Mouse (Mus musculus): ENCODE measurements at regions not wholly inside any gene's neighbourhood (a gene's known extent, or its start where the extent isn't known, plus 50 kb on each side); places are given as distances from the start of the nearest gene placed in this dataset.

GRCm38 (mm10) chr7:75923951-75924467 lies 75.9 kb downstream of the Klhl25 start:
- no peak for DNase-seq

- DNase-seq: peak in 1 of 2 experiments; percentile 11
Observed at GRCm38 (mm10) chr7:75927537-75927936, 79.4 kb downstream of the Klhl25 start.

- no peak for DNase-seq
Observed at GRCm38 (mm10) chr7:75943844-75944243, 95.7 kb downstream of the Klhl25 start.

GRCm38 (mm10) chr7:75955671-75956070 lies 107.6 kb downstream of the Klhl25 start:
- DNase-seq: no peak

- DNase-seq: no peak
Observed at GRCm38 (mm10) chr7:75957366-75957765, 109.3 kb downstream of the Klhl25 start.

- DNase-seq: no peak
Observed at GRCm38 (mm10) chr7:75959903-75960620, 112.0 kb downstream of the Klhl25 start.

GRCm38 (mm10) chr7:75968177-75968576 lies 120.1 kb downstream of the Klhl25 start:
- DNase-seq: no peak

- no peak for DNase-seq
Observed at GRCm38 (mm10) chr7:75970914-75971313, 122.8 kb downstream of the Klhl25 start.

GRCm38 (mm10) chr7:75971706-75972105 lies 123.6 kb downstream of the Klhl25 start:
- DNase-seq: no peak

GRCm38 (mm10) chr7:75981560-75981959 lies 133.4 kb downstream of the Klhl25 start:
- no peak for DNase-seq

- DNase-seq: peak; percentile 12 to 23
Observed at GRCm38 (mm10) chr7:75983029-75983808, 135.1 kb downstream of the Klhl25 start.

GRCm38 (mm10) chr7:75983809-75984171 lies 135.7 kb downstream of the Klhl25 start:
- no peak for DNase-seq

GRCm38 (mm10) chr7:75998853-75999252 lies 150.7 kb downstream of the Klhl25 start:
- DNase-seq: peak in 1 of 2 experiments; percentile 9

GRCm38 (mm10) chr7:75999324-75999907 lies 151.3 kb downstream of the Klhl25 start:
- DNase-seq: no peak

- DNase-seq: no peak
Observed at GRCm38 (mm10) chr7:76001012-76001411, 152.9 kb downstream of the Klhl25 start.

- no peak for DNase-seq
Observed at GRCm38 (mm10) chr7:76008226-76008625, 160.1 kb downstream of the Klhl25 start.

- no peak for DNase-seq
Observed at GRCm38 (mm10) chr7:76047743-76048142, 181.9 kb upstream of the Agbl1 start.

- no peak for DNase-seq
Observed at GRCm38 (mm10) chr7:76049342-76049741, 180.3 kb upstream of the Agbl1 start.

- no peak for DNase-seq
Observed at GRCm38 (mm10) chr7:76053843-76054242, 175.8 kb upstream of the Agbl1 start.

- no peak for DNase-seq
Observed at GRCm38 (mm10) chr7:76099149-76099548, 130.5 kb upstream of the Agbl1 start.

GRCm38 (mm10) chr7:76121242-76121844 lies 108.3 kb upstream of the Agbl1 start:
- no peak for DNase-seq

- DNase-seq: no peak
Observed at GRCm38 (mm10) chr7:76127641-76128111, 102.0 kb upstream of the Agbl1 start.

GRCm38 (mm10) chr7:76142455-76142854 lies 87.2 kb upstream of the Agbl1 start:
- DNase-seq: no peak

All from cerebellum, postnatal 36 days (tissue).